Mouse (Mus musculus) neural tube, embryonic 15.5 days (tissue): ENCODE data around the gene Zfp28. TPM values are rescaled to one million over a fixed set of nuclear protein-coding genes. Genes with fewer than 3 reads are reported as not detected.
A peak's percentile ranks its signal among the peaks of the same experiment; 100 is the strongest.
"Not testable (repeated sequence)": the region's sequence is repeated elsewhere in the genome, so short reads cannot be mapped to it uniquely, and the experiment has no call there.

Experiments
- ATAC-seq: fragments of 200-750 bp; cut with Nextera tagmentation; 2 replicates; pipeline ENCODE4 v1.8.0; 2017; ENCODE audit warnings: mild to moderate bottlenecking, moderate TSS enrichment, moderate library complexity; ENCODE audit not compliant: low FRiP score
- H3K27ac ChIP-seq: fragments of 300-500 bp; sonication (generic); replicated peaks from 2 replicates; pipeline ENCODE4 v1.5.1; 2015; ENCODE audit warnings: mild to moderate bottlenecking, inconsistent platforms
- H3K27me3 ChIP-seq: fragments of 300-500 bp; sonication (generic); replicated peaks from 2 replicates; pipeline ENCODE4 v1.6.1; 2015; ENCODE audit warnings: inconsistent platforms
- H3K36me3 ChIP-seq: fragments of 300-500 bp; sonication (generic); 2 replicates; pipeline ENCODE4 v1.6.1; 2015; ENCODE audit warnings: inconsistent platforms
- H3K4me1 ChIP-seq: fragments of 300-500 bp; sonication (generic); 2 replicates; pipeline ENCODE4 v1.6.1; 2015; ENCODE audit warnings: inconsistent platforms
- H3K4me2 ChIP-seq: fragments of 300-500 bp; sonication (generic); 2 replicates; pipeline ENCODE4 v1.6.1; 2015; ENCODE audit warnings: inconsistent platforms, mild to moderate bottlenecking, moderate library complexity
- H3K4me3 ChIP-seq: fragments of 300-500 bp; sonication (generic); replicated peaks from 2 replicates; pipeline ENCODE4 v1.5.1; 2015; ENCODE audit warnings: mild to moderate bottlenecking, inconsistent platforms
- H3K9ac ChIP-seq: fragments of 300-500 bp; sonication (generic); replicated peaks from 2 replicates; pipeline ENCODE4 v1.6.1; 2015; ENCODE audit warnings: mild to moderate bottlenecking, inconsistent platforms
- H3K9me3 ChIP-seq: fragments of 300-500 bp; sonication (generic); replicated peaks from 2 replicates; pipeline ENCODE4 v1.6.1; 2016; ENCODE audit warnings: inconsistent platforms
- WGBS: fragments of 180-500 bp; shearing (Covaris S2); methylation state at CpG from one replicate; pipeline ENCODE4 v1.1.7; 2015; ENCODE audit warnings: mixed read lengths; 5-methylcytosine and 5-hydroxymethylcytosine counted together
- polyA plus RNA-seq: library from polyadenylated mRNA; unstranded; fragments of >200 nt; fragmentation: Nextera tagmentation; extraction: Ambion mirVana; gene quantifications from 2 replicates; pipeline ENCODE4 v1.2.1, GENCODE M21; 2015

The Zfp28 gene
- polyA plus RNA-seq, 1 experiment from 2014 or later, result 13.2 TPM

- Histone ChIP-seq H3K27me3 (no peaks in the 10 kb centered on the region), H3K4me1 (peaks cover 17% of the 10 kb centered on the region), H3K4me3 (no peak overlapping the region), H3K9ac (no peak overlapping the region), H3K4me2 (no peak overlapping the region), H3K36me3 (no peaks in the 10 kb centered on the region), H3K9me3 (no peaks in the 10 kb centered on the region), H3K27ac (no peak overlapping the region)
- ATAC-seq, result no peak
- 95% methylated on average over 5 of the region's 5 CpGs for WGBS
These were observed 15.9 kb upstream of the Zfp28 start for GRCm38 (mm10) chr7:6367185-6367584.

- not testable (repeated sequence) for H3K4me2 ChIP-seq, H3K9ac ChIP-seq, H3K27me3 ChIP-seq, ATAC-seq, H3K4me3 ChIP-seq, H3K36me3 ChIP-seq, H3K9me3 ChIP-seq, H3K27ac ChIP-seq
- peaks cover 17% of the 10 kb centered on the region for H3K4me1 ChIP-seq
- WGBS, result 83% methylated on average over 5 of the region's 5 CpGs
These were observed 14.9 kb upstream of the Zfp28 start for GRCm38 (mm10) chr7:6368146-6368545.

GRCm38 (mm10) chr7:6369460-6369859 is 13.6 kb upstream of the Zfp28 start:
- no peaks in the 10 kb centered on the region for H3K27me3 ChIP-seq
- H3K4me2 ChIP-seq, result no peak overlapping the region
- no peaks in the 10 kb centered on the region for H3K9me3 ChIP-seq
- ATAC-seq, result no peak
- H3K4me3 ChIP-seq, result no peak overlapping the region
- peaks cover 7% of the 10 kb centered on the region for H3K4me1 ChIP-seq
- H3K36me3 ChIP-seq, result no peaks in the 10 kb centered on the region
- WGBS, result 84% methylated on average over 3 of the region's 3 CpGs
- H3K27ac ChIP-seq, result no peak overlapping the region
- H3K9ac ChIP-seq, result no peak overlapping the region

- H3K9me3 ChIP-seq, result no peaks in the 10 kb centered on the region
- no peaks in the 10 kb centered on the region for H3K4me1 ChIP-seq
- H3K27me3 ChIP-seq, result no peaks in the 10 kb centered on the region
- 86% methylated on average over 3 of the region's 3 CpGs for WGBS
- ATAC-seq, result no peak
- H3K36me3 ChIP-seq, result peaks cover 4% of the 10 kb centered on the region; the same call in 1 of the 2 replicates
- H3K9ac ChIP-seq, result no peak overlapping the region
- H3K27ac ChIP-seq, result no peak overlapping the region
- H3K4me2 ChIP-seq, result no peak overlapping the region
- no peak overlapping the region for H3K4me3 ChIP-seq
These were observed 10.1 kb upstream of the Zfp28 start for GRCm38 (mm10) chr7:6372993-6373392.

- Histone ChIP-seq H3K4me2 (no peak overlapping the region), H3K27ac (no peak overlapping the region), H3K4me3 (no peak overlapping the region), H3K36me3 (peaks cover 21% of the 10 kb centered on the region), H3K9ac (no peak overlapping the region), H3K27me3 (no peaks in the 10 kb centered on the region), H3K9me3 (no peaks in the 10 kb centered on the region), H3K4me1 (peaks cover 12% of the 10 kb centered on the region)
- no peak for ATAC-seq
- 84% methylated on average over 8 of the region's 8 CpGs for WGBS
These were observed 4.7 kb upstream of the Zfp28 start for GRCm38 (mm10) chr7:6378441-6378840.

GRCm38 (mm10) chr7:6381431-6381830 is 1.7 kb upstream of the Zfp28 start:
- no peaks in the 10 kb centered on the region for H3K9me3 ChIP-seq
- no peak for ATAC-seq
- no peak overlapping the region for H3K4me2 ChIP-seq
- peaks cover 21% of the 10 kb centered on the region for H3K4me1 ChIP-seq
- no peak overlapping the region for H3K27ac ChIP-seq
- peaks cover 18% of the 10 kb centered on the region for H3K36me3 ChIP-seq
- 84% methylated on average over 2 of the region's 2 CpGs for WGBS
- no peak overlapping the region for H3K4me3 ChIP-seq
- H3K9ac ChIP-seq, result no peak overlapping the region
- H3K27me3 ChIP-seq, result no peaks in the 10 kb centered on the region

- peak; percentile 1; the same call in 1 of the 2 replicates for ATAC-seq
These were observed 916 bp downstream of the Zfp28 start for GRCm38 (mm10) chr7:6384011-6384410.

GRCm38 (mm10) chr7:6386995-6387394 is 3.9 kb downstream of the Zfp28 start:
- peaks cover 20% of the 10 kb centered on the region for H3K4me1 ChIP-seq
- WGBS, result 94% methylated on average over 8 of the region's 8 CpGs
- ATAC-seq, result no peak
- no peak overlapping the region for H3K9ac ChIP-seq
- H3K4me3 ChIP-seq, result no peak overlapping the region
- H3K36me3 ChIP-seq, result peaks cover 32% of the 10 kb centered on the region
- no peak overlapping the region for H3K4me2 ChIP-seq
- no peaks in the 10 kb centered on the region for H3K27me3 ChIP-seq
- H3K27ac ChIP-seq, result no peak overlapping the region
- H3K9me3 ChIP-seq, result no peaks in the 10 kb centered on the region

More at GRCm38 (mm10) chr7:6384011-6384410, 916 bp downstream of the Zfp28 start:
- Histone ChIP-seq H3K36me3 (peaks cover 14% of the 10 kb centered on the region; the same call in 1 of the 2 replicates), H3K4me2 (peak overlapping the region; percentile 88), H3K27me3 (no peaks in the 10 kb centered on the region), H3K4me1 (peaks cover 21% of the 10 kb centered on the region), H3K4me3 (peak overlapping the region; percentile 79), H3K27ac (no peak overlapping the region), H3K9me3 (no peaks in the 10 kb centered on the region), H3K9ac (peak overlapping the region; percentile 72)
- 77% methylated on average over 8 of the region's 8 CpGs for WGBS

GRCm38 (mm10) chr7:6388971-6389370 is 5.9 kb downstream of the Zfp28 start:
- peaks cover 51% of the 10 kb centered on the region for H3K36me3 ChIP-seq
- 91% methylated on average over 5 of the region's 5 CpGs for WGBS

GRCm38 (mm10) chr7:6389449-6389848 is 6.4 kb downstream of the Zfp28 start:
- no peak for ATAC-seq
- H3K4me2 ChIP-seq, result no peak overlapping the region
- H3K27ac ChIP-seq, result no peak overlapping the region
- no peak overlapping the region for H3K4me3 ChIP-seq
- H3K36me3 ChIP-seq, result peaks cover 56% of the 10 kb centered on the region
- H3K9me3 ChIP-seq, result no peaks in the 10 kb centered on the region
- H3K27me3 ChIP-seq, result no peaks in the 10 kb centered on the region
- no peaks in the 10 kb centered on the region; the same call in 1 of the 2 replicates for H3K4me1 ChIP-seq
- WGBS, result 79% methylated on average over 5 of the region's 5 CpGs
- H3K9ac ChIP-seq, result no peak overlapping the region

More at GRCm38 (mm10) chr7:6388971-6389370, 5.9 kb downstream of the Zfp28 start:
- Histone ChIP-seq H3K4me3 (no peak overlapping the region), H3K27me3 (no peaks in the 10 kb centered on the region), H3K9ac (no peak overlapping the region), H3K4me1 (peaks cover 4% of the 10 kb centered on the region), H3K4me2 (no peak overlapping the region), H3K9me3 (no peaks in the 10 kb centered on the region), H3K27ac (no peak overlapping the region)
- no peak for ATAC-seq

- peaks cover 28% of the 10 kb centered on the region for H3K36me3 ChIP-seq
- peak within 1 kb of the TSS; percentile 25; the same call in 1 of the 2 replicates for H3K27ac ChIP-seq
- H3K4me1 ChIP-seq, result peaks cover 13% of the 10 kb centered on the region
- peak within 1 kb of the TSS; percentile 54 for H3K4me3 ChIP-seq
- peak within 1 kb of the TSS; percentile 52 for H3K9ac ChIP-seq
- H3K4me2 ChIP-seq, result peak within 1 kb of the TSS; percentile 84
- H3K27me3 ChIP-seq, result no peaks in the 10 kb centered on the region
- 28% methylated on average over 25 of the region's 25 CpGs for whole genome bisulfite sequencing
- ATAC-seq, result peak; percentile 91
- no peaks in the 10 kb centered on the region for H3K9me3 ChIP-seq
These were observed 15.2 kb downstream of the Zfp28 start, which contains the start of gene Smim17 for GRCm38 (mm10) chr7:6397996-6398975. Smim17 (plus strand) TSS chr7:6398715.

- WGBS, result 3% methylated on average over 17 of the region's 17 CpGs
- peak; percentile 19; the same call in 1 of the 2 replicates for ATAC-seq
- no peak within 1 kb of the TSS for H3K27ac ChIP-seq
- H3K4me1 ChIP-seq, result no peaks in the 10 kb centered on the region
- no peak within 1 kb of the TSS for H3K4me3 ChIP-seq
- no peaks in the 10 kb centered on the region for H3K27me3 ChIP-seq
- H3K9me3 ChIP-seq, result no peaks in the 10 kb centered on the region
- no peak within 1 kb of the TSS for H3K4me2 ChIP-seq
- no peak within 1 kb of the TSS for H3K9ac ChIP-seq
- no peaks in the 10 kb centered on the region; the same call in 1 of the 2 replicates for H3K36me3 ChIP-seq
These were observed 26.9 kb downstream of the Zfp28 start, which contains the start of gene Gm20715 for GRCm38 (mm10) chr7:6410043-6410442. Gm20715 (plus strand) TSS chr7:6410277.
